Mouse (Mus musculus) lung, postnatal 0 days (tissue): ENCODE results near the gene Ccdc163.

Source experiments
- CTCF ChIP-seq: IDR thresholded peaks from 2 replicates; pipeline ENCODE4 v1.5.1; 2016; ENCODE audit warnings: antibody characterized with exemption, mild to moderate bottlenecking
- EP300 ChIP-seq: IDR thresholded peaks from 2 replicates; pipeline ENCODE4 v1.6.1; 2016; ENCODE audit warnings: antibody characterized with exemption, mild to moderate bottlenecking, control low read depth

- TF ChIP-seq CTCF, result no peak
- no peak for TF ChIP-seq EP300
Observed at GRCm38 (mm10) chr4:116738972-116739751, 30.9 kb downstream of the Ccdc163 start.
